Mouse (Mus musculus): Measurements from ENCODE around the gene Arhgap35. TPM values are rescaled to one million over a fixed set of nuclear protein-coding genes. Genes with fewer than 3 reads are reported as not detected.

Arhgap35 gene
- polyA plus RNA-seq, 1 experiment from 2014 or later = 3.4 TPM

DNA sequence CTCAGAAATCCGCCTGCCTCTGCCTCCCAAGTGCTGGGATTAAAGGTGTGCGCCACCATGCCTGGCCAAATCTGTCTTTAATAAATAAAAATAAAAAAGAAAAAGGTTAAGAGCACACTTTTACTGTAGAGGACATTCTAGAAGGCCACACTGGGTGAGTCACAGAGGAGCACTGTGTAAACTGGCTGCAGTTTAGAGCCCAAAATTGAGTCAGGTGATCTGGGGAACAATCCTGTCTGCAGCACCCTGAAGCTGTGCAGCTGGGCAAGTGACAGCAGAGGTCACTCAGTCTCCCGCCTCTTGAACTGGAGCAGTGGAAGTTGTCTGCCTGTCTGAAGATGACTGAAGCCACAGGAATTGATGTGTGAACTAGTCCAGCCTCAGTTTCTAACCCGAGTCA is 113.2 kb downstream of the Arhgap35 start:
- no peaks in the 10 kb centered on the region for H3K27me3 ChIP-seq (replicated peaks; ENCODE audit: control insufficient read depth, insufficient read depth, low read length)
- ATAC-seq = no peak
- 95% methylated on average over 4 of the region's 4 CpGs for WGBS
- no peak overlapping the region for H3K4me2 ChIP-seq (replicated peaks; ENCODE audit: low read depth)
- no peak overlapping the region for H3K4me3 ChIP-seq (ENCODE audit: low read depth, low read length)
- H3K27ac ChIP-seq (ENCODE audit: low read depth, low read length) = no peak overlapping the region
- no peak for TF ChIP-seq CTCF (IDR thresholded peaks at IDR 0.05; ENCODE audit: low read depth)
- peaks cover 61% of the 10 kb centered on the region for H3K36me3 ChIP-seq (ENCODE audit: control insufficient read depth, insufficient read depth)
- no peak overlapping the region for H3K9ac ChIP-seq (ENCODE audit: low read depth, low read length)
- H3K9me3 ChIP-seq (ENCODE audit: control insufficient read depth) = no peaks in the 10 kb centered on the region
- H3K4me1 ChIP-seq (replicated peaks; ENCODE audit: control insufficient read depth, insufficient read depth, low read length) = no peaks in the 10 kb centered on the region

DNA sequence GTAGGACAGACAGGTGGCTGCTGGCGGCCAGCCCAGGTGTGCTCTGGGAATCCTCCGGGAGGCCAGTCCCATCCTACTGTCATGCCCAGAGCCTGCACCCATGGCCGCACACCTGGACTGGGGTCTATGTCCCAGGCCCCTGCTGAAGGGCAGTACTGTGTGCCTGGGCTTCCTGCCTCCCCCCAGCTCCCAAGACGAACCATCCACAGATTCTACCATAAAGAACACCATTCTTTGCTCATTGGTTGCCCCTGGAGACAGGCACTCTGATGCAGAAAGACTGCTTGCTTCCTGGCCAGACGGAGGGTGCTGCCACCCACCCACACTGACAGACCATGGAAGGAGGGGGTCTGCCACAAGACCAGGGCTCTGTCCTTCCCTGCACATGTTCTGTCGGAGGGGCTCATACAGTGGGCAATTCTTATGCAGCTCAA is 115.1 kb downstream of the Arhgap35 start:
- no peaks in the 10 kb centered on the region for H3K27me3 ChIP-seq (replicated peaks; ENCODE audit: control insufficient read depth, insufficient read depth, low read length)
- no peak overlapping the region for H3K4me2 ChIP-seq (replicated peaks; ENCODE audit: low read depth)
- WGBS = 87% methylated on average over 6 of the region's 6 CpGs
- no peak overlapping the region for H3K4me3 ChIP-seq (ENCODE audit: low read depth, low read length)
- no peak overlapping the region for H3K9ac ChIP-seq (ENCODE audit: low read depth, low read length)
- no peak overlapping the region for H3K27ac ChIP-seq (ENCODE audit: low read depth, low read length)
- H3K36me3 ChIP-seq (ENCODE audit: control insufficient read depth, insufficient read depth) = peaks cover 48% of the 10 kb centered on the region
- no peak for ATAC-seq
- no peaks in the 10 kb centered on the region for H3K4me1 ChIP-seq (replicated peaks; ENCODE audit: control insufficient read depth, insufficient read depth, low read length)
- no peaks in the 10 kb centered on the region for H3K9me3 ChIP-seq (ENCODE audit: control insufficient read depth)
- no peak for TF ChIP-seq CTCF (IDR thresholded peaks at IDR 0.05; ENCODE audit: low read depth)

DNA sequence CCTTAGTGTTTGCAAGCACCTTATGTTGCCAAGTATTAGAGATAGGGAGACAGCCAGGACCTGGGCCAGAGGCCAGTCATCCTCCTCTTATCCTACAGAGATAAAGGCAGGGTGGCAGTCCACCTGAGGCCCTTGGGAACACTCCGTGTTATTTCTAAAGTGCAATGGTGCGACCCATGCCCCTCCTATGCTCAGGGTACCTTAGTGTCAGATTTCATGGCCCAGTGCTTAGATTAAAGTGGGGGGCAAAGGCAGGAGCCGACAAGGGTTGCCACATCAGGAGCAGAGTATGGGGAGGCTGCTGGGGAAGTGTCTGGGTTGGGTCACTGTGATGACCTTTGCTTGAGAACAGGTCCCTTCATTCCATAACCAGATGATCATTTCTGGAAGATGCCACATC is 118.5 kb downstream of the Arhgap35 start:
- H3K4me1 ChIP-seq (replicated peaks; ENCODE audit: control insufficient read depth, insufficient read depth, low read length) = no peaks in the 10 kb centered on the region
- no peaks in the 10 kb centered on the region for H3K27me3 ChIP-seq (replicated peaks; ENCODE audit: control insufficient read depth, insufficient read depth, low read length)
- H3K9me3 ChIP-seq (ENCODE audit: control insufficient read depth) = no peaks in the 10 kb centered on the region
- H3K4me2 ChIP-seq (replicated peaks; ENCODE audit: low read depth) = no peak overlapping the region
- no peak for ATAC-seq
- no peak for TF ChIP-seq CTCF (IDR thresholded peaks at IDR 0.05; ENCODE audit: low read depth)
- H3K9ac ChIP-seq (ENCODE audit: low read depth, low read length) = no peak overlapping the region
- peaks cover 24% of the 10 kb centered on the region for H3K36me3 ChIP-seq (ENCODE audit: control insufficient read depth, insufficient read depth)
- no peak overlapping the region for H3K27ac ChIP-seq (ENCODE audit: low read depth, low read length)
- no peak overlapping the region for H3K4me3 ChIP-seq (ENCODE audit: low read depth, low read length)
- WGBS = 70% methylated on average over 3 of the region's 3 CpGs

DNA sequence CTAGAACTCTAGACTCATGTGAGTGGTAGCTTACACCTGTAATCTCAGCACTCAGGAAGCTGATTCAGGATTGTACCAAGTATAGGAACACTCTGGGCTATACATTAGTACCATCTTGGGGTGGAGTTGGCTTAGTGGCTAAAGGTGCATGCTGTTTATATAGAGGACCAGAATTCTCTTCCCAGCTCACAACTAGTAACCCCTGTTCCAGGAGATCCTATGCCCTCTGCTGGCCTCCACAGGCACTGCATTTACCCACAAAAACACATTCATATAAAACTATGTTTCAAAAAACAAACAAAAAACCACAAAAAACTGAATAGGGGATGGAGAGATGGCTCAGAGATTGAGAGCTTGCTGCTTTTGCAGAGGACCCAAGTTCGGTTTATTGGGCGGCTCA is 121.4 kb downstream of the Arhgap35 start:
- Histone ChIP-seq H3K9me3 (ENCODE audit: control insufficient read depth) (no peaks in the 10 kb centered on the region), H3K4me1 (replicated peaks; ENCODE audit: control insufficient read depth, insufficient read depth, low read length) (no peaks in the 10 kb centered on the region), H3K36me3 (ENCODE audit: control insufficient read depth, insufficient read depth) (peaks cover 21% of the 10 kb centered on the region), H3K9ac (ENCODE audit: low read depth, low read length) (no peak overlapping the region), H3K4me3 (ENCODE audit: low read depth, low read length) (no peak overlapping the region), H3K4me2 (replicated peaks; ENCODE audit: low read depth) (no peak overlapping the region), H3K27me3 (replicated peaks; ENCODE audit: control insufficient read depth, insufficient read depth, low read length) (no peaks in the 10 kb centered on the region), H3K27ac (ENCODE audit: low read depth, low read length) (no peak overlapping the region)
- no peak; the same call in 1 of the 2 replicates for ATAC-seq
- WGBS = 40% methylated on average over 2 of the region's 2 CpGs
- TF ChIP-seq CTCF (IDR thresholded peaks at IDR 0.05; ENCODE audit: low read depth) = peak; percentile 75

DNA sequence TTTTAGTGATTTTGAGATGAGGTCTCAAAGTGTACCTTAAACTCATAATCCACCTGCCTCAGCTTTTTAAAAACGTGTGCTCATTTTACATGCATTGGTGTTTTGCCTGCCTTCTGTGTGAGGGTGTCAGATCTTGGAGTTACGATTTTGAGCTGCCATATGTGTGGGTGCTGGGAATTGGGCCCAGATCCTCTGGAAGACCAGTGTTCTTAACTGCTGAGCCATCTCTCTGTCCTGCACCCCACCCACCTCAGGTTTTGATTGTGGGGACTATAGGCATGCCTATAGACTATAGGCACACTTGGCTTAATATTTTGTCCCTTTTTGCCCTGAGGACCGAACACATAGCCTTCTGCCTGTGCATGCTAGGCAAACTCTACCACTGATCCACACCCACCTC is 122.6 kb downstream of the Arhgap35 start:
- H3K9me3 ChIP-seq (ENCODE audit: control insufficient read depth) = no peaks in the 10 kb centered on the region
- no peak overlapping the region for H3K27ac ChIP-seq (ENCODE audit: low read depth, low read length)
- no peak for ATAC-seq
- TF ChIP-seq CTCF (IDR thresholded peaks at IDR 0.05; ENCODE audit: low read depth) = no peak
- H3K9ac ChIP-seq (ENCODE audit: low read depth, low read length) = no peak overlapping the region
- H3K27me3 ChIP-seq (replicated peaks; ENCODE audit: control insufficient read depth, insufficient read depth, low read length) = no peaks in the 10 kb centered on the region
- 65% methylated on average over 3 of the region's 3 CpGs for WGBS
- H3K4me1 ChIP-seq (replicated peaks; ENCODE audit: control insufficient read depth, insufficient read depth, low read length) = no peaks in the 10 kb centered on the region
- no peak overlapping the region for H3K4me3 ChIP-seq (ENCODE audit: low read depth, low read length)
- peaks cover 9% of the 10 kb centered on the region for H3K36me3 ChIP-seq (ENCODE audit: control insufficient read depth, insufficient read depth)
- no peak overlapping the region for H3K4me2 ChIP-seq (replicated peaks; ENCODE audit: low read depth)

DNA sequence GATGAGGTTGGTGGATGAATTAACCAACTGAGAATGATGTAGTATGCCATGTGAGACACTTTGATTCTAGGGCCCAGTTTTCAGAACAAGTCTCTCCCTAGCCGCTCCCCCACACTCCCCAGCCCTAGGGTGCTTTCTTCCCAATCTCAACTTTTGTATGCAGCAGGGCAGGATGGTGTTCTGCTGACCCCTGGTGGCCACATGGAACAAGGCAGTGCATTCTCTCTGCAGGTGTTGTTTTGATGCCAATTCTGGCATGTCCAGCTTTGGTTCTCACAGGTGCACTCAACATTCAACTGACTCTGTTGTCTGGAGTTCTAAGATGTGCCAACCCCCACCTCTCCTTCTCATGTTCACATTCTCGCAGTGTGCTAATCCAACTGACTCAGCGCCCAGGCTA is 123.0 kb downstream of the Arhgap35 start:
- Histone ChIP-seq H3K4me3 (ENCODE audit: low read depth, low read length) (no peak overlapping the region), H3K36me3 (ENCODE audit: control insufficient read depth, insufficient read depth) (peaks cover 6% of the 10 kb centered on the region), H3K27ac (ENCODE audit: low read depth, low read length) (no peak overlapping the region), H3K9ac (ENCODE audit: low read depth, low read length) (no peak overlapping the region), H3K4me1 (replicated peaks; ENCODE audit: control insufficient read depth, insufficient read depth, low read length) (no peaks in the 10 kb centered on the region), H3K4me2 (replicated peaks; ENCODE audit: low read depth) (no peak overlapping the region), H3K9me3 (ENCODE audit: control insufficient read depth) (no peaks in the 10 kb centered on the region), H3K27me3 (replicated peaks; ENCODE audit: control insufficient read depth, insufficient read depth, low read length) (no peaks in the 10 kb centered on the region)
- ATAC-seq = no peak
- TF ChIP-seq CTCF (IDR thresholded peaks at IDR 0.05; ENCODE audit: low read depth) = peak; percentile 98
- WGBS = 32% methylated on average over 3 of the region's 3 CpGs

DNA sequence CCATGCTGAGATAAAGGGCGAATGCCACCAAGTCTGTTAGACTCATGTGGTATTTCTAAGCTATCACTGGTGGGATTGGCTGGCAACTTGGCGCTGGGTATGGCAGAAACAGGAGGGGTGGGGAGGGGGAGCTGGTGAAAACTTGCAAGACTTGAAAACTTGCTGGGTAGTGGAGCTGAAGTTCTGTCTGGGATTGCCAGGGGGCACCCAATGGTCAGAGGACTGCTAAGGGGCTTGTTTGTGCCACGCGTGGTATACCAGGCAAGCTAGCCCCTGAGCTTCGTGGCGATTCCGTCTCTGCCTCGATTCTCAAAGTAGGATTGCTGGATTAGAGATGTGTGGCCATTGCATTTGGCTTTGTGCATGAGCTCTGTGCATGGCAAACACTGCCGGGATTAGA is 124.8 kb downstream of the Arhgap35 start:
- no peak overlapping the region for H3K4me2 ChIP-seq (replicated peaks; ENCODE audit: low read depth)
- TF ChIP-seq CTCF (IDR thresholded peaks at IDR 0.05; ENCODE audit: low read depth) = no peak
- no peaks in the 10 kb centered on the region for H3K9me3 ChIP-seq (ENCODE audit: control insufficient read depth)
- 89% methylated on average over 9 of the region's 9 CpGs for WGBS
- no peaks in the 10 kb centered on the region for H3K4me1 ChIP-seq (replicated peaks; ENCODE audit: control insufficient read depth, insufficient read depth, low read length)
- no peaks in the 10 kb centered on the region for H3K27me3 ChIP-seq (replicated peaks; ENCODE audit: control insufficient read depth, insufficient read depth, low read length)
- no peak overlapping the region for H3K27ac ChIP-seq (ENCODE audit: low read depth, low read length)
- no peaks in the 10 kb centered on the region for H3K36me3 ChIP-seq (ENCODE audit: control insufficient read depth, insufficient read depth)
- ATAC-seq = no peak
- no peak overlapping the region for H3K9ac ChIP-seq (ENCODE audit: low read depth, low read length)
- H3K4me3 ChIP-seq (ENCODE audit: low read depth, low read length) = no peak overlapping the region

Data from intestine, postnatal 0 days (tissue).